Mouse (Mus musculus) cerebral cortex, adult 2 months (tissue): Measurements from ENCODE around the gene Ccdc15.

Source experiments
- WGBS: fragments of 180-500 bp; shearing (Covaris S2); methylation state at CpG from one replicate; pipeline ENCODE4 v1.1.7; 2018; 5-methylcytosine and 5-hydroxymethylcytosine counted together

The Ccdc15 gene

DNA sequence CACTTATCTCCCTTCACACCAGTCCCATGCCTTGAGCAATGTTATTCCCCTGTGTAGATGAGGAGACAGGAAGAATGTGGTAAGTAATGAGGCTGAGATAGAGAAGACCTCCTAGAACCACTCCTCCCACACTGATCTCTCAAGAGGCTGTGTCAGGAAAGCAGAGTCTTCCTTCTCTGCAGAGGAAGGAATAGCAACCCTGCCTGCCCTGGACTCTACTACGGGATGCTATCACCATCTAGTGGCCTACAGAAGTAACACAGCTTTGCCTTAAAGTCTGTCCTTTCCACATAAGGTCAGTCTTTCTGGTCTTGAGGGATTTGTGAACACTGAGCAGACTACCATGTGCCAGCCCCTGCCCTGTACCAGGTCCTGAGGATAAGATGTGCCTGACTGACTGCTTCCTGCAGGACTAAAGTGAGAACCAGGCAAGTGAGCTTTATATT, 118.3 kb downstream of the Ccdc15 start:
- 0% methylated on average over 1 of the region's 1 CpGs for WGBS
